In genomic region chr16:90541191-90541590, GRCm38 (mm10) we compare ENCODE assay signal across 30 mouse cellular contexts.
"Had no signal": no experiment of that assay in that cellular context is flagged by ENCODE, and none has a peak within 500 bp of the region (broad histone marks: within the 10 kb centered on the region; RNA-seq: fewer than 3 reads in every experiment).

No protein-coding gene starts in this region.

- H3K9me3 ChIP-seq: heart, embryonic 12.5 days; heart, embryonic 15.5 days; hindbrain, embryonic 10.5 days; hindbrain, embryonic 13.5 days; hindbrain, embryonic 15.5 days; intestine, embryonic 15.5 days; kidney, embryonic 15.5 days had no signal

- H3K27ac ChIP-seq: heart, embryonic 13.5 days; heart, embryonic 15.5 days; hindbrain, embryonic 10.5 days; hindbrain, embryonic 12.5 days; hindbrain, embryonic 13.5 days; hindbrain, embryonic 14.5 days; hindbrain, embryonic 15.5 days; hindbrain, postnatal 0 days; intestine, embryonic 15.5 days; kidney, embryonic 15.5 days; kidney, postnatal 0 days; layer of hippocampus, adult 2 months; left cerebral cortex, adult 2 months had no signal

- H3K4me3 ChIP-seq: heart, embryonic 12.5 days; heart, embryonic 13.5 days; heart, embryonic 15.5 days; hindbrain, embryonic 10.5 days; hindbrain, embryonic 12.5 days; hindbrain, embryonic 13.5 days; hindbrain, embryonic 15.5 days; intestine, embryonic 15.5 days; kidney, embryonic 15.5 days; layer of hippocampus, adult 2 months; left cerebral cortex, adult 2 months had no signal

- H3K4me1 ChIP-seq: hindbrain, embryonic 12.5 days; hindbrain, embryonic 13.5 days; hindbrain, embryonic 15.5 days had no signal

- H3K27me3 ChIP-seq: hindbrain, embryonic 12.5 days; hindbrain, embryonic 13.5 days; hindbrain, embryonic 15.5 days; intestine, embryonic 15.5 days; kidney, embryonic 15.5 days had no signal

- DNase-seq: heart, postnatal 10 days; heart, postnatal 14 days; heart, postnatal 36 days; heart, postnatal 4 days; kidney, adult 11 months; kidney, adult 18-20 months; kidney, adult 2 months; kidney, adult 8-10 months; kidney, adult 9 months; kidney, postnatal 10 days; kidney, postnatal 14 days; kidney, postnatal 25 days; kidney, postnatal 36 days; kidney, postnatal 4 days; layer of hippocampus, adult 9-11 months; layer of hippocampus, postnatal 36 days had no signal

- H3K36me3 ChIP-seq: heart, embryonic 12.5 days; heart, embryonic 13.5 days; heart, embryonic 15.5 days; hindbrain, embryonic 10.5 days; hindbrain, embryonic 12.5 days; hindbrain, embryonic 13.5 days; hindbrain, embryonic 15.5 days; intestine, embryonic 15.5 days; kidney, embryonic 15.5 days had no signal
